13 mouse cellular contexts compared by ENCODE assay signal in genomic region chr10:71960422-71961089, GRCm38 (mm10).
DNase-seq lines count a peak whose midpoint lies in the region; ATAC-seq lines count a peak whose summit lies in the region.
"Had no signal": no experiment of that assay in that cellular context is flagged by ENCODE, and none has a peak within 500 bp of the region (broad histone marks: within the 10 kb centered on the region; RNA-seq: fewer than 3 reads in every experiment).

No protein-coding gene starts in this region.

- H3K27me3 ChIP-seq in forebrain, embryonic 12.5 days, result no peaks in the 10 kb centered on the region
- H3K27me3 ChIP-seq in forebrain, embryonic 10.5 days (ENCODE audit: poor library complexity, severe bottlenecking), result no peaks in the 10 kb centered on the region
- H3K27me3 ChIP-seq in midbrain, embryonic 14.5 days (ENCODE audit: control insufficient read depth, insufficient read depth, low read length), result no peaks in the 10 kb centered on the region
- no peaks in the 10 kb centered on the region for H3K27me3 ChIP-seq in midbrain, embryonic 13.5 days
- no peaks in the 10 kb centered on the region for H3K27me3 ChIP-seq in kidney, embryonic 15.5 days
- H3K27me3 ChIP-seq: heart, embryonic 12.5 days; megakaryocyte, embryonic 14.5 days had no signal

- H3K4me2 ChIP-seq in forebrain, embryonic 12.5 days, result no peak overlapping the region
- no peak overlapping the region for H3K4me2 ChIP-seq in midbrain, embryonic 14.5 days (ENCODE audit: low read length)
- H3K4me2 ChIP-seq in midbrain, embryonic 13.5 days (replicated peaks), result no peak overlapping the region
- H3K4me2 ChIP-seq in kidney, embryonic 15.5 days, result no peak overlapping the region
- H3K4me2 ChIP-seq: heart, embryonic 12.5 days had no signal

- H3K9me3 ChIP-seq in forebrain, embryonic 12.5 days, result no peaks in the 10 kb centered on the region
- no peaks in the 10 kb centered on the region for H3K9me3 ChIP-seq in forebrain, embryonic 10.5 days
- H3K9me3 ChIP-seq in midbrain, embryonic 14.5 days (ENCODE audit: control insufficient read depth, low read length), result no peaks in the 10 kb centered on the region
- H3K9me3 ChIP-seq in midbrain, embryonic 13.5 days, result no peaks in the 10 kb centered on the region
- H3K9me3 ChIP-seq in kidney, embryonic 15.5 days (replicated peaks), result no peaks in the 10 kb centered on the region
- H3K9me3 ChIP-seq: heart, embryonic 12.5 days had no signal

- H3K27ac ChIP-seq in forebrain, embryonic 12.5 days, result no peak overlapping the region
- H3K27ac ChIP-seq in forebrain, embryonic 10.5 days, result no peak overlapping the region
- H3K27ac ChIP-seq in midbrain, embryonic 14.5 days (replicated peaks; ENCODE audit: low read depth, low read length), result no peak overlapping the region
- no peak overlapping the region for H3K27ac ChIP-seq in midbrain, embryonic 13.5 days
- H3K27ac ChIP-seq in kidney, embryonic 15.5 days, result no peak overlapping the region
- H3K27ac ChIP-seq: liver, embryonic 14.5 days had no signal

- H3K4me3 ChIP-seq in forebrain, embryonic 12.5 days (replicated peaks), result no peak overlapping the region
- H3K4me3 ChIP-seq in forebrain, embryonic 10.5 days, result no peak overlapping the region
- no peak overlapping the region for H3K4me3 ChIP-seq in midbrain, embryonic 14.5 days (replicated peaks; ENCODE audit: low read depth, low read length)
- H3K4me3 ChIP-seq in midbrain, embryonic 13.5 days (replicated peaks), result no peak overlapping the region
- H3K4me3 ChIP-seq in kidney, embryonic 15.5 days (replicated peaks), result no peak overlapping the region
- H3K4me3 ChIP-seq: heart, embryonic 12.5 days; megakaryocyte, embryonic 14.5 days had no signal

- ATAC-seq in forebrain, embryonic 12.5 days (ENCODE audit: low FRiP score), result peak; percentile 39; the same call in 1 of the 2 replicates
- ATAC-seq in midbrain, embryonic 14.5 days (ENCODE audit: low FRiP score, low TSS enrichment), result no peak
- ATAC-seq in midbrain, embryonic 13.5 days, result no peak
- ATAC-seq in kidney, embryonic 15.5 days (replicated peaks; ENCODE audit: low FRiP score), result no peak

- 64% methylated on average over 4 of the region's 4 CpGs for WGBS in forebrain, embryonic 12.5 days
- 87% methylated on average over 4 of the region's 4 CpGs for WGBS in forebrain, embryonic 10.5 days
- 68% methylated on average over 4 of the region's 4 CpGs for WGBS in midbrain, embryonic 14.5 days
- WGBS in midbrain, embryonic 13.5 days, result 73% methylated on average over 4 of the region's 4 CpGs
- WGBS in kidney, embryonic 15.5 days, result 54% methylated on average over 4 of the region's 4 CpGs

- no peaks in the 10 kb centered on the region for H3K4me1 ChIP-seq in forebrain, embryonic 12.5 days
- no peaks in the 10 kb centered on the region for H3K4me1 ChIP-seq in forebrain, embryonic 10.5 days
- H3K4me1 ChIP-seq in midbrain, embryonic 14.5 days (ENCODE audit: control insufficient read depth, insufficient read depth, low read length), result no peaks in the 10 kb centered on the region
- no peaks in the 10 kb centered on the region for H3K4me1 ChIP-seq in midbrain, embryonic 13.5 days (replicated peaks)
- 0 out of 2 replicates have a peak, but pooled peaks cover 5% of the 10 kb centered on the region for H3K4me1 ChIP-seq in kidney, embryonic 15.5 days
- H3K4me1 ChIP-seq: heart, embryonic 12.5 days; megakaryocyte, embryonic 14.5 days had no signal

- H3K36me3 ChIP-seq in forebrain, embryonic 12.5 days (replicated peaks), result no peaks in the 10 kb centered on the region
- no peaks in the 10 kb centered on the region for H3K36me3 ChIP-seq in forebrain, embryonic 10.5 days (replicated peaks)
- no peaks in the 10 kb centered on the region for H3K36me3 ChIP-seq in midbrain, embryonic 14.5 days (ENCODE audit: control insufficient read depth, insufficient read depth, low read length)
- H3K36me3 ChIP-seq in midbrain, embryonic 13.5 days, result no peaks in the 10 kb centered on the region
- H3K36me3 ChIP-seq in kidney, embryonic 15.5 days, result no peaks in the 10 kb centered on the region
- H3K36me3 ChIP-seq: heart, embryonic 12.5 days had no signal

- H3K9ac ChIP-seq in forebrain, embryonic 12.5 days, result no peak overlapping the region
- no peak overlapping the region for H3K9ac ChIP-seq in midbrain, embryonic 14.5 days (replicated peaks; ENCODE audit: low read length)
- no peak overlapping the region for H3K9ac ChIP-seq in midbrain, embryonic 13.5 days (replicated peaks)
- H3K9ac ChIP-seq in kidney, embryonic 15.5 days, result no peak overlapping the region
- H3K9ac ChIP-seq: heart, embryonic 12.5 days; liver, embryonic 14.5 days had no signal

- no peak for DNase-seq in forebrain, embryonic 10.5 days (ENCODE audit: extremely low spot score, low spot score)
- peak; percentile 41 for DNase-seq in midbrain, embryonic 14.5 days
- DNase-seq in cerebellum, postnatal 10 days, result peak; percentile 78 to 79
- peak; percentile 10 for DNase-seq in telencephalon, adult 2 months (ENCODE audit: low read depth, low spot score)
- DNase-seq in kidney, postnatal 25 days, result no peak
- DNase-seq: gastrocnemius, postnatal 36 days; kidney, adult 8-10 months had no signal

Comparison
In these comparisons a context has a peak if more than half of its experiments do, and no peak if none do; other contexts are left out.
1. DNase-seq: peak in midbrain, embryonic 14.5 days (single experiment), cerebellum, postnatal 10 days (2 of 2) and telencephalon, adult 2 months (single experiment); none in forebrain, embryonic 10.5 days (single experiment) and kidney, postnatal 25 days (0 of 2).